Mouse (Mus musculus): ENCODE data around the gene Ear1.
"Not testable (repeated sequence)": the region's sequence is repeated elsewhere in the genome, so short reads cannot be mapped to it uniquely, and the experiment has no call there.

The Ear1 gene

DNA sequence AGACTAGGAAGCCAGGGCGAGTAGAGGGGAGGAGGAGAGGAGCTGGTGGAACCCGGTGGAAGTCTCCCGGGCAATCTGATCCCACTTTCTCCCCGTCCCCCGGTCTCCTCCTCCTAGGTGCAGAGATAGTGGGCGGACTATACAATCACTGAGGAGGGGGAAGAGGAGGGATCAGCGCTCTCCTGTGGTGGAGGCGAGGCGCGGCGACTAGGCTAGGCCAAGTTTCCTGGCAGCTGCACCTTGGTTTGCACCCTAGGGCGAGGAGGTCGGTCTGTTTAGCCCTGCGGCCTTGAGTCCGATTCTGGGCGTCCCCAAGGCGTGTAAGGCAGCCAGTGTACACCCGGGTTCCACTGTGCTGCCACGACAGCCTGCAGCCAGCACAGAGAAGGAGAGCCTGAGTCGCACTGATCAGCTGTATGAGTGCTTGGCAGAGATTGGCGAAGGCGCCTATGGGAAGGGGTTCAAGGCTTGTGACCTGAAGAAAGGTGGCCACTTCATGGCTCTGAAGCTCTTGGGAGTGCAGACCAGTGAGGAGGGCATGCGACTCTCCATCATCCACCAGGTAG is 78.3 kb downstream of the Ear1 start:
- in situ Hi-C loops (cut with MboI, MseI), result not testable (repeated sequence)

DNA sequence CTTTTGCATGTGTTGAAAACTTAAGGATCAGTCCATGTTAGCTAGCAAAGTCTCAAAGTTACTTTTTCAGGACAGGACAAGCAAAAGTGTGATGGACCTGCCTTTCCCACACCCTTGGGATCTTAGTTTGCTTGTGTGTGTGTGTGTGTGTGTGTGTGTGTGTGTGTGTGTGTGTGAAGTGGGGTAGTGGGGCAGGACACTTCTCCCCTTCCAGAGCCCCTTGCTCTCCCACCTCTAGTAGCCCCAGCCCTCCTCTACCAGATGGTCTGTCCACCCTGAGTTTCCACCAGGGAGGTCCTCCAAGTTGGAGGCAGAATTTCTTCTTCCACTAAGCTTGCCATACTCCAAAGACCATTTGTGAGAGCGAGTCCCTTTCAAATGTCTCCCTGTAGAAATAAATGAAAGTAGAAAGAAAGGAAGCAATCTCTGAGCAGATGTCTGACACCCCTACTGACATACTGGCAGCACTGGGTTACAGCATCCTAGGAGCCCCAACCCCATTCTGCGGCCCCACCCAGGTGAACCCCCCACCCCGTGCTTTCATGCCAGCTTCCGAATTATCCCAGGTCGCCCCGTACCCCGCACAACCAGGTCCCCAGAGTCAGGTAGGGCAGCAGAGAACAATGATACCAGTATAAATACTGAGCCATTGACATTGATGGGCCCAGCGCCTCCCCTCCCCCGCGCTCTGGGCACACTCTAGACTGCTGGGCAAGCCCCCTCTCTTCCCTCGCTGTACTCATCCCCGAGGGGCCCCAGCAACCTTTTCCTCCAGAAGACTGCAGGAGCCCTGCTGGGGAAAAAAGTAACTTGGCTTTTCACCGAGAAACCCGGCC is 79.0 kb downstream of the Ear1 start:
- in situ Hi-C loops (cut with MboI, MseI), result no loop called here

GRCm38 (mm10) chr14:43793811-43794210 is 81.5 kb downstream of the Ear1 start:
- in situ Hi-C loops (cut with MboI, MseI), result not testable (repeated sequence)

DNA sequence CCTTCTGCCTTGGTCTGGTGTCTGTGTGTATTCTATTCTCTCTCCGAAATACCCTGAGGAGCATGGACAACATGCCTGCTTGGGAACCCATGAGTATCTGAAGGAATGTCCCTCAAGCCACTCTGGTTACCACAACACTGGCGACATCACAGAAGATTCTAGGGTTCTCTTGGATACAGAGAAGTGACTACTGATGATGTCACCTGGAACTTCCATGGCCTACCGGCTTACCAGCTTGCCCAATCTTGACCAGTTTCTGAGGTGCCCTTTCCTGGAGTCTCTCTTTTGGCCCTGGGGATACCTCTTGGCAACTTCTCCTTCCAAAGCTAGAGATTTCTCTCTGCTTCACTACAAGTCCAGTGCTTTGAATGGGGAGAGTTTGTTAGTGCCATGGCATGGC is 90.7 kb downstream of the Ear1 start, which contains the start of gene Gm8180:
Gene Gm8180, minus strand, starts transcription at position 101 of the 400 bp plus-strand sequence.
- in situ Hi-C loops (cut with MboI, MseI), result loop anchor here (5.0 kb wide), 1 partner anchor 343 kb away; no protein-coding TSS in a partner anchor
